Mouse (Mus musculus) limb, embryonic 14.5 days (tissue): Measurements from ENCODE around the gene Thsd4. TPM values are rescaled to one million over a fixed set of nuclear protein-coding genes. Genes with fewer than 3 reads are reported as not detected.
A peak's percentile ranks its signal among the peaks of the same experiment; 100 is the strongest.

Experiments used
- ATAC-seq: fragments of 200-750 bp; cut with Nextera tagmentation; 2 replicates; pipeline ENCODE4 v1.8.0; 2017; ENCODE audit warnings: low read depth, moderate number of reproducible peaks, moderate TSS enrichment; ENCODE audit not compliant: low FRiP score
- DNase-seq: peaks from one replicate; pipeline ENCODE4 v3.0.0-alpha.2; 2015; ENCODE audit warnings: low spot score
- H3K27ac ChIP-seq: fragments of 300-500 bp; sonication (generic); replicated peaks from 2 replicates; pipeline ENCODE4 v1.5.1; 2014; ENCODE audit warnings: low read depth, mild to moderate bottlenecking, low read length, moderate library complexity, mixed read lengths
- H3K27me3 ChIP-seq: fragments of 300-500 bp; sonication (generic); 2 replicates; pipeline ENCODE4 v1.6.1; 2014; ENCODE audit warnings: low read length, mixed read lengths; ENCODE audit not compliant: control insufficient read depth, insufficient read depth
- H3K36me3 ChIP-seq: fragments of 300-500 bp; sonication (generic); 2 replicates; pipeline ENCODE4 v1.6.1; 2014; ENCODE audit warnings: mild to moderate bottlenecking, low read length, moderate library complexity, mixed read lengths; ENCODE audit not compliant: control insufficient read depth, insufficient read depth
- H3K4me1 ChIP-seq: fragments of 300-500 bp; sonication (generic); 2 replicates; pipeline ENCODE4 v1.6.1; 2014; ENCODE audit warnings: antibody characterized with exemption, low read length, mixed read lengths; ENCODE audit not compliant: control insufficient read depth, insufficient read depth
- H3K4me2 ChIP-seq: fragments of 300-500 bp; sonication (generic); replicated peaks from 2 replicates; pipeline ENCODE4 v1.6.1; 2014; ENCODE audit warnings: low read depth, mild to moderate bottlenecking, low read length, moderate library complexity; ENCODE audit not compliant: severe bottlenecking
- H3K4me3 ChIP-seq: fragments of 300-500 bp; sonication (generic); replicated peaks from 2 replicates; pipeline ENCODE4 v1.5.1; 2014; ENCODE audit warnings: low read length
- H3K9ac ChIP-seq: fragments of 300-500 bp; sonication (generic); 2 replicates; pipeline ENCODE4 v1.6.1; 2014; ENCODE audit warnings: mild to moderate bottlenecking, low read depth, low read length, moderate library complexity; ENCODE audit not compliant: severe bottlenecking
- H3K9me3 ChIP-seq: fragments of 300-500 bp; sonication (generic); 2 replicates; pipeline ENCODE4 v1.6.1; 2016; ENCODE audit warnings: low read length; ENCODE audit not compliant: control insufficient read depth
- POLR2A ChIP-seq: fragments of 200-500 bp; IDR thresholded peaks from 2 replicates; pipeline ENCODE4 v1.8.0; 2012; ENCODE audit warnings: inconsistent platforms, mild to moderate bottlenecking, moderate library complexity, borderline replicate concordance; ENCODE audit not compliant: insufficient read depth, insufficient read length; ENCODE audit errors: extremely low read depth
- WGBS: fragments of 180-500 bp; shearing (Covaris S2); extraction: QIAGEN DNeasy Blood & Tissue Kit; methylation state at CpG from one replicate; pipeline ENCODE4 v1.1.7; 2014; 5-methylcytosine and 5-hydroxymethylcytosine counted together
- polyA plus RNA-seq, 2 experiments: library from polyadenylated mRNA; depleted of rRNA in 1 of 2; stranded (reverse) in 1 of 2; unstranded in 1 of 2; fragments of >200 nt; fragmentation: Nextera tagmentation in 1 of 2; extraction: Ambion mirVana in 1 of 2; gene quantifications; 2 replicates each; pipeline versions ENCODE4 v1.2.1 to v1.2.3; 2012 to 2014

The Thsd4 gene
- polyA plus RNA-seq, 2 experiments: 30.8 to 31.2 TPM

DNA sequence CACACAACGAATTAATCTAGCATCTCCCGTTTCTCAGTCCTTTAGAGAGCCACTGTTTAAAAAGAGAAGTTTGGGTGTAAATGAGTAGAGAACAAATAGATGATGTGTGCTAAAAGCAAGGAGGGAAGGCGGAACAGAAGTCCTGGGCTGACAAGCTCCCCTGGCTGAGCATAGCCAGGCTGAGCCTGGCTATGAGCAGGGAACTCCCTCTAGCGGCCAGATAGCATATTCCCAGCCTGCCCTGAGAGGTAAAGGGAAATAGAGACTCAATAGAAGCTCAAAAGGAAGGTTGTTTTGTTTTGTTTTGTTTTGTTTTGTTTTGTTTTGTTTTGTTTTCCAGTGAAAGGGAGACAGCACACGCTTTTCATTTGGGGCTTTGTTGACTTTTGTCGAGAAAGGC lies 552.5 kb downstream of the Thsd4 start:
- H3K27me3 ChIP-seq: no peaks in the 10 kb centered on the region
- no peaks in the 10 kb centered on the region for H3K9me3 ChIP-seq
- peaks cover 5% of the 10 kb centered on the region; the same call in 1 of the 2 replicates for H3K36me3 ChIP-seq
- TF ChIP-seq POLR2A: no peak
- ATAC-seq: no peak; the same call in 1 of the 2 replicates
- H3K4me1 ChIP-seq: peaks cover 9% of the 10 kb centered on the region
- no peak overlapping the region for H3K9ac ChIP-seq
- no peak overlapping the region for H3K4me3 ChIP-seq
- peak; percentile 86 for DNase-seq
- no peak overlapping the region for H3K27ac ChIP-seq
- 28% methylated on average over 6 of the region's 6 CpGs for WGBS
- no peak overlapping the region for H3K4me2 ChIP-seq

DNA sequence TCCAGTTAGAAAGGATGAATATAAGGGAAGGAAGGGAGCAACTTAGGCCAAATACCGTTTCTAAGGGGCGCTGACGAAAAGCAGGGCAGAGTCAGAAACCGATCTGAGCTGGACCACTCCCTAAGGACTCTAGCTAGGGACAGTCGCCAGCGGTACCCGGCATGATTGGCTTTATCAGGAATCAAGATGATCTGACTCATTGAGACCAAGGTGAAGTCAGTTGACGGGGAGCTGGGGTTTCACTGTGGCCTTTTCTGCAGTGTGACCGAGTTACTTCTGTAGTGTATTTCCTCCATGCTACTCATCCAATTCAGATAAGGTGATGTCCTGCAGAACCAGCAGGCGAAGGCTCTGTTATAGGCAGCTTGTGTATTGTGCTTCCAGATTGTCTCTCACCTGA lies 556.8 kb downstream of the Thsd4 start:
- Histone ChIP-seq H3K4me3 (no peak overlapping the region), H3K27me3 (no peaks in the 10 kb centered on the region), H3K36me3 (no peaks in the 10 kb centered on the region), H3K4me1 (peaks cover 16% of the 10 kb centered on the region), H3K27ac (no peak overlapping the region), H3K9ac (no peak overlapping the region), H3K4me2 (no peak overlapping the region), H3K9me3 (no peaks in the 10 kb centered on the region)
- DNase-seq (no peak), ATAC-seq (no peak)
- 64% methylated on average over 10 of the region's 10 CpGs for WGBS
- TF ChIP-seq POLR2A: no peak

DNA sequence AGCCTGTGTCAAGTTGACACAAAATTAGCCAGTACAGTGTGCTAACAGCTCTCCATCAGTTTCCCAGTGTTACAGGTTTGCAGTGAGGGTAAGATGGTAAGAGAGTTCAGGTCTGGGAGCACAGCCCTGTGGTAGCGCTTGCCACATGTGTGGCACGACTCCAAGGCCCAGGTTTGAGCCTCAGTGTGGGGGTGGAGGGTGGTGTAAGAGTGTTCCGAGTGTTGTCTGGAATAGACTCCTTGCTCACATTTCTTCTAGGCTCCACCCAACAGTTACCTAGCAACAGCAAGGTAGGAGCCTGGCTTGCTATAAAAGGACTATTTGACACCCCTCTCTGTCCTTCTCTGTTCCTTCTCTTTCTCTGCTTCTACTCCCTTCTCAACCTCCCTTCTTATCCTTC lies 557.5 kb downstream of the Thsd4 start:
- Histone ChIP-seq H3K4me1 (peaks cover 16% of the 10 kb centered on the region), H3K27ac (no peak overlapping the region), H3K9ac (no peak overlapping the region), H3K4me2 (no peak overlapping the region), H3K36me3 (no peaks in the 10 kb centered on the region), H3K27me3 (no peaks in the 10 kb centered on the region), H3K4me3 (no peak overlapping the region), H3K9me3 (no peaks in the 10 kb centered on the region)
- WGBS: 8% methylated on average over 3 of the region's 3 CpGs
- no peak for DNase-seq
- 0 out of 2 replicates have a peak, but pooled peaks have one; percentile 28 for ATAC-seq
- no peak for TF ChIP-seq POLR2A

DNA sequence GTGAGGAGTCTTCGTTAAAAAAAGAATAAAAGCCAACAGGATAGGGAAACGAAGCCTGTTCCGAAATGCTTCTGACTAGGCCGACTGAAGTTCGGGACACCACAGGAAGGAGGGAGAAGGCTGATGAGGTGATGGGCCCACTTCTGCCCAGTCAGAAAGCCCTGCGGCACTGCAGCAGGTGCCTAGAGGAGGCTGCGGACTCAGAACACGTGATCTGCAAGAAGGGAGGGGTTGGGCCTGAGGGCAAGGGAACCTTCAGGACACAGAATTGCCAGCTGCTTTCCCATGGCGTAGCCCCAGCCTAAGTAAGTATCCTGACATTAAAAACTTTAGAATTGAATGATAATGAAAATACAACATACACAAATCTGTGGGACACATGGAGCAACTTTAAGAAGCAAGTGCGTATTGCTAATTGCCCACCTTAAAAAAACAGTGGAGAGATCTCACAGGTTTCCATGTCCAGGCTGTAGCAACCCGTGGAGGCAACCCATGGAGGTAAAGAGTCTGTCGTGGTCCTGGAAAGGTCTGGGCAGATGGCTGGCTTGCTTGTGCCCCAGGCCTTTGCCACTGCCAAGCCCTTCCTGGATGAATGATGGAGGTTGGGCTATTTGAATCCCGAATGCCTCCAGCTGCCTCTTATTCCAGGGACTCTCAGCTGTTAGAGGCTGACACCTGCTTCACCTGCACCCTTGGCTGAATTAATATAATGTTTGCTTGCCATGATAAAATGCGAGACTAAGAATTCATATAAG lies 560.5 kb downstream of the Thsd4 start:
- H3K27ac ChIP-seq: no peak overlapping the region
- no peak for TF ChIP-seq POLR2A
- 37% methylated on average over 14 of the region's 14 CpGs for WGBS

DNA sequence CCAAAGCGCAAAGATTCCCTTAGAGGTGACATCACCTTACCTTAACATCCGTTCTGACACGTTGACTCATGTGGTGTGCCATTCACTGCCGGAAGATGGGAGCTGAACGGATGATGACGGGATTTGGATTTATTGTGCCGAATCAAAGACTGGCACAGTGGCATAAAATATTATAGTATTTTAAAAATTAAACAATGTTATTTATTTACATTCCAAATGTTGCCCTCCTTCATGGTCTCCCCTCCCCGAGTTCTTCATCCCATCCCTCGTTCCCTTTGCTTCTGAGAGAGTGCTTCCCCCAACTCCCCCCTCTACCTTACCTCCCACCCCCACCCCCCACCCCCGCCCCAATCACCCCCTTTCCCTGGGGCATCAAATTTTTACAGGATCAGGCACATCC lies 561.3 kb downstream of the Thsd4 start, which contains the start of gene Nr2e3:
TSS of gene Nr2e3 (minus strand) at position 101 of the 400 bp plus-strand sequence.
- no peak for ATAC-seq
- H3K27ac ChIP-seq: peak within 1 kb of the TSS; percentile 46; the same call in 1 of the 2 replicates
- WGBS: 78% methylated on average over 10 of the region's 10 CpGs

More for the DNA sequence above, 560.5 kb downstream of the Thsd4 start:
- Histone ChIP-seq H3K27me3 (no peaks in the 10 kb centered on the region), H3K9ac (no peak overlapping the region), H3K4me2 (no peak overlapping the region), H3K4me1 (peaks cover 18% of the 10 kb centered on the region), H3K4me3 (no peak overlapping the region), H3K36me3 (no peaks in the 10 kb centered on the region), H3K9me3 (no peaks in the 10 kb centered on the region)
- ATAC-seq (no peak), DNase-seq (no peak)

More for the DNA sequence above, 561.3 kb downstream of the Thsd4 start, which contains the start of gene Nr2e3:
- no peaks in the 10 kb centered on the region for H3K27me3 ChIP-seq
- peaks cover 19% of the 10 kb centered on the region for H3K4me1 ChIP-seq
- no peak within 1 kb of the TSS for H3K9ac ChIP-seq
- no peak for TF ChIP-seq POLR2A
- no peak for DNase-seq
- no peaks in the 10 kb centered on the region for H3K36me3 ChIP-seq
- no peaks in the 10 kb centered on the region for H3K9me3 ChIP-seq
- no peak within 1 kb of the TSS for H3K4me2 ChIP-seq
- H3K4me3 ChIP-seq: no peak within 1 kb of the TSS
